Mouse (Mus musculus): Measurements from ENCODE around the gene Lcor. TPM values are rescaled to one million over a fixed set of nuclear protein-coding genes. Genes with fewer than 3 reads are reported as not detected.

The Lcor gene
- 0.72 and 0.81 TPM in 2 replicates for polyA plus RNA-seq (2012; rRNA removed)

DNA sequence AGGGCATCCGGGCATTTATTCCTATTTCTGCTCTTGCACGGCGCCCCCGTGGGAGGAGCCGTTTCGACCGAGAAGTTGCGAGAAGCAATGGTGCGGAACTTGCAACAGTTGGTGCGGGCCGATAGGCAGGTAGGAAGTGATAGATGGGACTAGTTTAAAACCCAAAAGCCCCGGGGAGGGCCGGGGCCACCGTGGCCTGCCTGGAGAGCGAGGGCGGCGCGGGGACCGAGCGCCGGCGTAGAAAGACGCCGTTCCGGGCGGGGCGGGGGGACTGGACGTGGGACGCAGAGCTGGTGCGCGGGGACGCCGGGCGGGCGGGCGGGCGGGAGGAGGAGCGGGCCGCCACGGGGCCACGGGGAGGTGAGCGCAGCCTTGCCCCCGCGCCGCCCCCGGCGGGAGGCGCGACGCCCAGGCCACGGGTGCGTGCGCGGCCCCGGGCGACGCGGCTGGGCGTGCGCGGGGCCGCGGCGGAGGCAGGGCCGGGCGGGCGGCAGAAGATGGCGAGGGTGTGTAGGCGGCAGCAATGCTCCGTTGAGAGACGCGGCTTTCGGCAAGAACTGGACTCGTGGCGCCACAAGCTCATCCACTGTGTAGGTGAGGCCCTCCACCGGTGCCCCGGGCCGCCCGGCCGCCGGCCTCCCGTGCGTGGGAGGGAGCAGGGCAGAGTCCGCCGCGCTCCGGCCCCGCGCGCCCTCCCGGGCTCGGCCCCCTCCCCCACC lies at the start of gene Lcor:
Gene Lcor (plus strand): TSS at position 448 of the 719 bp plus-strand sequence.

DNA sequence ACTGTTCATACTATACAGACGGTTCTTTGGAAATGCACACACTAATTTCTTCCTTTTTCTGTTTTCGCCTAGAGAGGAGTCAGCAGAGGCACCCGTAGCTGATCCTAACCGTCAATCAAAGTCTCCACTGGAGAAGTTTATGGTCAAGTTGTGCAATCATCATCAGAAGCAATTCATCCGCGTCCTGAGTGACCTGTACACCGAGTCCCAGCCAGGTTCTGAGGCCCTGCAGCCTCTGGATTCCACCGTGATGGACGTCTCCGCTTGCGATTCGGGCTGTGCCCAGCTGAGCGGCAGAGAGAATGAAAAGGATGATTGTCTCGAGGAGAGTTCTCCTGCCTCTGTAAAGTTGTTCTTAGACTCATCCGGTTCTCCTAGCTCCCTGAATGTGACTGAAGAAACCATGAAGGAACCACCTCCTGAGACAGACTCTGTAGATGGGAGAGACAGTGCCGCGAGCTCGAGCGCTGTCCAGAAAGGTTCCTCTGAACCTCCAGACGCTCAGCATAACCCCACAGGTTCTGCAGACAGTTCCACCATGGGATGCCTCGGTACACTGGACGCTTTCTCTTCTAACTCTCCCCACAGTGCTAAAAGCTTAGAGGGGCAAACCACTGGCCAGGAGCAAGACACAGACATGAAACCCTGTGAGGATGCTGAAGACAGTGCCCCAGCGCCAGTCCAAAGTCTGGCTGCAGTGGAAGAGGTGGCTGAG lies 99.4 kb downstream of the Lcor start, which contains the start of gene Gm340:
Gene Gm340 (plus strand): TSS at position 665 of the 715 bp plus-strand sequence.

Other genes starting within 250 kb of the Lcor start
- gene Tm9sf3, start 218.6 kb upstream of the Lcor start, polyA plus RNA-seq (2012; rRNA removed) = 14.7 and 18.6 TPM in 2 replicates
- 0.77 and 0.94 TPM in 2 replicates for gene Pik3ap1, start 97.5 kb upstream of the Lcor start, polyA plus RNA-seq (2012; rRNA removed)
- gene Gm340, start 99.7 kb downstream of the Lcor start, polyA plus RNA-seq (2012; rRNA removed) = 0.18 and 0.22 TPM in 2 replicates

Data from stomach, adult 2 months (tissue).